Mouse (Mus musculus) forebrain, embryonic 12.5 days (tissue): Measurements from ENCODE around the gene Sema5a. TPM values are rescaled to one million over a fixed set of nuclear protein-coding genes. Genes with fewer than 3 reads are reported as not detected.
"Not testable (repeated sequence)": the region's sequence is repeated elsewhere in the genome, so short reads cannot be mapped to it uniquely, and the experiment has no call there.

ENCODE experiments used
- ATAC-seq: fragments of 200-750 bp; cut with Nextera tagmentation; 2 replicates; pipeline ENCODE4 v1.8.0; 2017; ENCODE audit warnings: moderate TSS enrichment; ENCODE audit not compliant: low FRiP score
- H3K27ac ChIP-seq: fragments of 300-500 bp; sonication (generic); 2 replicates; pipeline ENCODE4 v1.5.1; 2016; ENCODE audit warnings: mild to moderate bottlenecking
- H3K27me3 ChIP-seq: fragments of 300-500 bp; sonication (generic); 2 replicates; pipeline ENCODE4 v1.6.1; 2016; ENCODE audit warnings: mild to moderate bottlenecking
- H3K36me3 ChIP-seq: fragments of 300-500 bp; sonication (generic); replicated peaks from 2 replicates; pipeline ENCODE4 v1.6.1; 2016; ENCODE audit warnings: mild to moderate bottlenecking
- H3K4me1 ChIP-seq: fragments of 300-500 bp; sonication (generic); 2 replicates; pipeline ENCODE4 v1.6.1; 2016
- H3K4me2 ChIP-seq: fragments of 300-500 bp; sonication (generic); 2 replicates; pipeline ENCODE4 v1.6.1; 2016; ENCODE audit warnings: mild to moderate bottlenecking, moderate library complexity
- H3K4me3 ChIP-seq: fragments of 300-500 bp; sonication (generic); replicated peaks from 2 replicates; pipeline ENCODE4 v1.5.1; 2016; ENCODE audit warnings: mild to moderate bottlenecking
- H3K9ac ChIP-seq: fragments of 300-500 bp; sonication (generic); 2 replicates; pipeline ENCODE4 v1.6.1; 2016; ENCODE audit warnings: mild to moderate bottlenecking
- H3K9me3 ChIP-seq: fragments of 300-500 bp; sonication (generic); 2 replicates; pipeline ENCODE4 v1.6.1; 2016
- WGBS: fragments of 180-500 bp; shearing (Covaris S2); methylation state at CpG from one replicate; pipeline ENCODE4 v1.1.7; 2016; 5-methylcytosine and 5-hydroxymethylcytosine counted together
- polyA plus RNA-seq: library from polyadenylated mRNA; unstranded; fragments of >200 nt; fragmentation: Nextera tagmentation; extraction: Ambion mirVana; gene quantifications from 2 replicates; pipeline ENCODE4 v1.2.1, GENCODE M21; 2016

The Sema5a gene
- 20.7 and 20.8 TPM in 2 replicates for polyA plus RNA-seq

- Histone ChIP-seq H3K4me2 (peak within 1 kb of the TSS; percentile 99), H3K9ac (peak within 1 kb of the TSS; percentile 68), H3K36me3 (0 out of 2 replicates have a peak, but pooled peaks cover 4% of the 10 kb centered on the region), H3K27ac (0 out of 2 replicates have a peak within 1 kb of the TSS, but pooled peaks have one; percentile 5), H3K27me3 (no peaks in the 10 kb centered on the region), H3K4me1 (peaks cover 20% of the 10 kb centered on the region), H3K4me3 (peak within 1 kb of the TSS; percentile 62), H3K9me3 (no peaks in the 10 kb centered on the region)
- ATAC-seq = peak; percentile 93
- WGBS = under 1% methylated on average over 31 of the region's 45 CpGs
Observed at GRCm38 (mm10) chr15:32244344-32244955, at the start of gene Sema5a. TSS of gene Sema5a (plus strand) at chr15:32244810.

GRCm38 (mm10) chr15:32198076-32198475 lies 46.5 kb upstream of the Sema5a start:
- Histone ChIP-seq H3K9ac (no peak overlapping the region), H3K36me3 (no peaks in the 10 kb centered on the region), H3K9me3 (no peaks in the 10 kb centered on the region), H3K4me2 (no peak overlapping the region), H3K27ac (no peak overlapping the region), H3K4me1 (peaks cover 3% of the 10 kb centered on the region), H3K27me3 (no peaks in the 10 kb centered on the region), H3K4me3 (no peak overlapping the region)
- 79% methylated on average over 9 of the region's 9 CpGs for WGBS
- ATAC-seq = 0 out of 2 replicates have a peak, but pooled peaks have one; percentile 36

- Histone ChIP-seq H3K4me3 (no peak overlapping the region), H3K9me3 (no peaks in the 10 kb centered on the region), H3K9ac (no peak overlapping the region), H3K4me2 (no peak overlapping the region), H3K4me1 (peaks cover 3% of the 10 kb centered on the region), H3K27ac (no peak overlapping the region), H3K36me3 (no peaks in the 10 kb centered on the region), H3K27me3 (no peaks in the 10 kb centered on the region)
- ATAC-seq = no peak
- 78% methylated on average over 5 of the region's 5 CpGs for WGBS
Observed at GRCm38 (mm10) chr15:32198561-32198960, 46.0 kb upstream of the Sema5a start.

- no peak overlapping the region for H3K4me2 ChIP-seq
- no peak for ATAC-seq
- H3K27ac ChIP-seq = no peak overlapping the region
- no peak overlapping the region for H3K4me3 ChIP-seq
- H3K9ac ChIP-seq = no peak overlapping the region
- H3K9me3 ChIP-seq = no peaks in the 10 kb centered on the region
- H3K4me1 ChIP-seq = no peaks in the 10 kb centered on the region
- H3K27me3 ChIP-seq = no peaks in the 10 kb centered on the region
- WGBS = 86% methylated on average over 5 of the region's 5 CpGs
- H3K36me3 ChIP-seq = no peaks in the 10 kb centered on the region
Observed at GRCm38 (mm10) chr15:32203242-32203641, 41.4 kb upstream of the Sema5a start.

GRCm38 (mm10) chr15:32204908-32205307 lies 39.7 kb upstream of the Sema5a start:
- WGBS = 93% methylated on average over 10 of the region's 10 CpGs
- H3K9ac ChIP-seq = no peak overlapping the region
- no peak overlapping the region for H3K4me3 ChIP-seq
- H3K4me2 ChIP-seq = no peak overlapping the region
- no peaks in the 10 kb centered on the region for H3K9me3 ChIP-seq
- H3K4me1 ChIP-seq = no peaks in the 10 kb centered on the region
- H3K27me3 ChIP-seq = no peaks in the 10 kb centered on the region
- H3K36me3 ChIP-seq = no peaks in the 10 kb centered on the region
- H3K27ac ChIP-seq = no peak overlapping the region
- ATAC-seq = no peak

- not testable (repeated sequence) for H3K27ac ChIP-seq, ATAC-seq, H3K4me3 ChIP-seq, H3K27me3 ChIP-seq, H3K4me1 ChIP-seq, H3K9ac ChIP-seq, H3K36me3 ChIP-seq, H3K4me2 ChIP-seq, H3K9me3 ChIP-seq
- WGBS = 93% methylated on average over 10 of the region's 10 CpGs
Observed at GRCm38 (mm10) chr15:32214687-32215086, 29.9 kb upstream of the Sema5a start.

- Histone ChIP-seq H3K4me2 (no peak overlapping the region), H3K36me3 (no peaks in the 10 kb centered on the region), H3K4me3 (no peak overlapping the region), H3K4me1 (no peaks in the 10 kb centered on the region), H3K27ac (no peak overlapping the region), H3K9ac (no peak overlapping the region), H3K9me3 (no peaks in the 10 kb centered on the region), H3K27me3 (no peaks in the 10 kb centered on the region)
- 93% methylated on average over 7 of the region's 7 CpGs for WGBS
- ATAC-seq = no peak
Observed at GRCm38 (mm10) chr15:32223028-32223427, 21.6 kb upstream of the Sema5a start.

GRCm38 (mm10) chr15:32225394-32225793 lies 19.2 kb upstream of the Sema5a start:
- Histone ChIP-seq H3K9ac (no peak overlapping the region), H3K4me1 (no peaks in the 10 kb centered on the region), H3K4me2 (no peak overlapping the region), H3K27me3 (no peaks in the 10 kb centered on the region), H3K36me3 (no peaks in the 10 kb centered on the region), H3K27ac (no peak overlapping the region), H3K9me3 (no peaks in the 10 kb centered on the region), H3K4me3 (no peak overlapping the region)
- 94% methylated on average over 3 of the region's 3 CpGs for WGBS
- ATAC-seq = no peak

- Histone ChIP-seq H3K4me2 (no peak overlapping the region), H3K36me3 (no peaks in the 10 kb centered on the region), H3K27ac (no peak overlapping the region), H3K4me1 (no peaks in the 10 kb centered on the region), H3K9me3 (no peaks in the 10 kb centered on the region), H3K27me3 (no peaks in the 10 kb centered on the region), H3K9ac (no peak overlapping the region), H3K4me3 (no peak overlapping the region)
- no peak for ATAC-seq
- 90% methylated on average over 6 of the region's 6 CpGs for WGBS
Observed at GRCm38 (mm10) chr15:32226381-32226780, 18.2 kb upstream of the Sema5a start.

- H3K9me3 ChIP-seq = no peaks in the 10 kb centered on the region
Observed at GRCm38 (mm10) chr15:32226888-32227395, 17.7 kb upstream of the Sema5a start.

GRCm38 (mm10) chr15:32230066-32230465 lies 14.5 kb upstream of the Sema5a start:
- Histone ChIP-seq H3K4me3 (no peak overlapping the region), H3K36me3 (no peaks in the 10 kb centered on the region), H3K27ac (no peak overlapping the region), H3K4me2 (no peak overlapping the region), H3K4me1 (no peaks in the 10 kb centered on the region), H3K9me3 (no peaks in the 10 kb centered on the region), H3K9ac (no peak overlapping the region), H3K27me3 (no peaks in the 10 kb centered on the region)
- ATAC-seq = no peak
- WGBS = 88% methylated on average over 2 of the region's 2 CpGs

More at GRCm38 (mm10) chr15:32226888-32227395, 17.7 kb upstream of the Sema5a start:
- Histone ChIP-seq H3K4me1 (no peaks in the 10 kb centered on the region), H3K27ac (no peak overlapping the region), H3K4me3 (no peak overlapping the region), H3K4me2 (no peak overlapping the region), H3K9ac (no peak overlapping the region), H3K36me3 (no peaks in the 10 kb centered on the region), H3K27me3 (no peaks in the 10 kb centered on the region)
- 91% methylated on average over 7 of the region's 7 CpGs for WGBS
- no peak for ATAC-seq

- ATAC-seq = no peak
- Histone ChIP-seq H3K9me3 (no peaks in the 10 kb centered on the region), H3K27ac (no peak overlapping the region), H3K36me3 (no peaks in the 10 kb centered on the region), H3K4me2 (no peak overlapping the region), H3K4me3 (no peak overlapping the region), H3K4me1 (no peaks in the 10 kb centered on the region), H3K27me3 (no peaks in the 10 kb centered on the region), H3K9ac (no peak overlapping the region)
- WGBS = 87% methylated on average over 3 of the region's 3 CpGs
Observed at GRCm38 (mm10) chr15:32232189-32232588, 12.4 kb upstream of the Sema5a start.

GRCm38 (mm10) chr15:32232666-32233141 lies 11.9 kb upstream of the Sema5a start:
- not testable (repeated sequence) for H3K9ac ChIP-seq, H3K4me2 ChIP-seq, H3K4me3 ChIP-seq, H3K9me3 ChIP-seq, H3K36me3 ChIP-seq, ATAC-seq, H3K27me3 ChIP-seq, H3K27ac ChIP-seq, H3K4me1 ChIP-seq
- 14% methylated on average over 8 of the region's 8 CpGs for WGBS
